Mouse (Mus musculus) erythroblast, embryonic 14.5 days (primary cell): ENCODE measurements around the gene Grm7.

ENCODE experiments used
- GATA1 ChIP-seq: IDR thresholded peaks from 2 replicates; pipeline ENCODE4 v1.6.1; 2012; ENCODE audit warnings: low read length, inconsistent platforms, mixed read lengths
- TAL1 ChIP-seq: IDR thresholded peaks from 3 replicates; pipeline ENCODE4 v1.6.1; 2012; ENCODE audit warnings: low read length, inconsistent platforms, mixed read lengths

DNA sequence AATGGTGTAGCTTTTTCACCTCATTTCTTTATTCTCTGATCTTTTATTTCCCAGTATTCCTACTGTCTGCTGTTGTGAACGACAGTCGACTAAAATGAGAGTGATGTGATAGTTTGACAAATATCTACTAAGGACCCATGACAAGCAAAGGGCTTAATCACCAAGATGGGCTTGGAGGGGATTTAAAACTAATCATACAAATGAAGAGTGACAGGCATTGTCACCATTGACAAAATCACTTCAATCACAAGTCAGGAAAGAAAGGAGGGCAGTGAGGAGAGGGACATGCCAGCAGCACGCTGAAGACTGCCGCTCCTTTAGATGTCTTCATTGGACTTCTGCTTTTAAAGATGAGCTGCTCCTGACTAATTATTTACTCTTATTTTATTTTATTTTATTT is 78.0 kb downstream of the Grm7 start:
- no peak for TF ChIP-seq GATA1
- no peak for TF ChIP-seq TAL1
